Mouse (Mus musculus) heart, postnatal 36 days (tissue): ENCODE measurements at regions not wholly inside any gene's neighbourhood (a gene's known extent, or its start where the extent isn't known, plus 50 kb on each side); places are given as distances from the start of the nearest gene placed in this dataset.

Experiments
- DNase-seq, 2 experiments: peaks; one replicate each; pipeline ENCODE4 v3.0.0; 2021 to 2022
- intact Hi-C: fragments of 180-260 bp; cut with DNase I; formaldehyde crosslinking; loops from one replicate; pipeline ENCODE4 v1.15.1; 2025

DNA sequence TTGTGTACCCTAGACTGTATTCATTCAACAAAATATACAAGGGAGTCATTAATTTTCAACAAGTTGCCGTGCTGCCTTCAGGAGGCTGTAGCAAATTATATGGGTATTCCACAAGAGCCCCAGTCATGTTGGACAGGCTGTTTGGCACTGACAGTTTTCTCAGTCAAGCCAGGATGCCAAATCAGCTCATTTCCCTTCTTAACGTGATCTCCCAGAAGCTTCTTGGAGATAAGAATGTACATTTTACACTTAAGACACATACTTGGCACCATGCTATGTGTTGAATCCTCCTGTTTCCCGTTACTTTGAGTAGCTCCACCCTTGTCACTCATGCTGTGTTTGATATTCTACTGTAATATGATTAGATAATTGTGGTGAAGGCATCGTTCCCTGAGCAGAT is 464.5 kb downstream of the Nuf2 start:
- DNase-seq, result no peak
- intact Hi-C loops, result no loop called here

- intact Hi-C loops, result no loop called here
- DNase-seq, result no peak
Measured at GRCm38 (mm10) chr1:169060627-169061026, 470.6 kb downstream of the Nuf2 start.

DNA sequence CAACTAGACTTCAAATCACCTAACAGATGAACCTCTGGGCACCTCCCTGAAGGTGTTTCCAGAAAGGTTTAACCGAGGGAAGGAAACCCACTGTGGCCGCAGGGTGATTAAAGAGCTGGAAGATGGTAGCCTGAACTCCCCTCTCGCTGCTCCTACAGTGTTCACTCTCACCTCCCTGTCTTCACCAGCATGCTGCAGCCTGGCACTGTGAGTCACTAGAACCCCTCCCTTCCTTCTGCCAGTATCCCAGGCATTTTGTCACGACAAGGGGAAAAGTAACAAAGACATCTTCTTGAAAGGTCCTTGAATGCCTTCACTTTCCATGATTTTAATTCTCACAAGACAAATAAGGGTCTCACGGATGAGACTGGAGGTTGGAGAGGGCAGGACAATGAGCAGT is 471.1 kb downstream of the Nuf2 start:
- intact Hi-C loops, result no loop called here
- DNase-seq, result no peak

DNA sequence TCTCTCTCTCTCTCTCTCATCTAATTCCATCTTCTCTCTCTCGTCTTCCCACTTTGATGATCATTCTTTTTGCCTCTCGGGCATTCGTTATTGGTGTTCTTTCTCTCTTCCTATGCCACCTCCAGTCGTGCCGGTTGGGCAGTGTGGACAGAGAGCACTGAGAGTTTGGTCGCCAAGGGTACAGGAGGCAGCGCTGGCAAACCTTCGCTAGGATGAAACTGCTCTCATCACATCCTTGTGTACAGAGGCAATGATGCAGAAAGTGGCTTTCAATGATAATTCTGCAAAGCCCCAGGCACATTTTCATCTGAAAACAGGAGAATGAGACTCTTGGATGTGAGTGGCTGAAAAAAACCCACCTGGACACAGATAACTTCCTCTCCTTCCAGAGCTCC is 479.4 kb downstream of the Nuf2 start:
- intact Hi-C loops, result no loop called here
- DNase-seq, result no peak

GRCm38 (mm10) chr1:169051085-169051862 is 480.0 kb downstream of the Nuf2 start:
- intact Hi-C loops, result no loop called here
- DNase-seq, result no peak

GRCm38 (mm10) chr1:169049846-169050245 is 481.4 kb downstream of the Nuf2 start:
- intact Hi-C loops, result no loop called here
- DNase-seq, result no peak

DNA sequence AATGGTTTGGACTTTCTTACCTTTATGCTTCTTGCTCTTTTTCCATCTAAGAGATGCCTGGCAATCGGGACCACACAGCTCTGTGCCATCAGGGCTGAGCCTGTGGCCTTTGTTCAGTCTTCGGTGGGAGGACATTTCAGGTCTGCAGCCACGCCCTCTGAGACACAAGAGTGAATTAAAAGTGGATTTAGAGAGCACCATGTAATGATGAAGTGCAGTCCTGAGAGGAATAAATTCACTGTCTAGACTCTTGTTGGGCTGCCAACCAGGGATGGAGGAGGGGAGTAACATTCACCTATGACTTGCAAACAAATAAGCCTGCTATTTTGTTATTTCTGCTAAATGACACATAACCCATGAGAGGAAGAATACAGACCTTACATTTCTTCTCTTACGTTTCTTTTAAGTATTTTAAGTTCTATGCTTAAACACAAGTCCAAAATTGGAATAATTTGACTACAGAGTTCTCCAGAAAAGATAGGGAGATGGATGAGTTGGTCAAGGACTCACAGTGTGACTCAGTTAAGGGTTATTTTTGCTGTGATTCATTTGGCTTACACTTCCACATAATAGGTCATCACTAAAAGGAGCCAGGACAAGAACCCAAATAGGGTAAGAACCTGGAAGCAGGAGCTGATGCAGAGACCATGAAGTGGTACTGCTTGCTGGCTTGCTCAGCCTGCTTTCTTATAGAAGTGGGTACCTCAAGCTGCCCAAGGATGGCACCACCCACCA is 484.3 kb downstream of the Nuf2 start:
- intact Hi-C loops, result no loop called here
- no peak for DNase-seq

- no peak for DNase-seq
- intact Hi-C loops, result no loop called here
Measured at GRCm38 (mm10) chr1:169033517-169033916, 497.7 kb downstream of the Nuf2 start.

GRCm38 (mm10) chr1:169031849-169032542 is 499.3 kb downstream of the Nuf2 start:
- intact Hi-C loops, result no loop called here
- no peak for DNase-seq

- no peak for DNase-seq
- intact Hi-C loops, result no loop called here
Measured at GRCm38 (mm10) chr1:169027706-169028105, 503.6 kb downstream of the Nuf2 start.

GRCm38 (mm10) chr1:169027241-169027640 is 504.0 kb downstream of the Nuf2 start:
- intact Hi-C loops, result no loop called here
- DNase-seq, result no peak

DNA sequence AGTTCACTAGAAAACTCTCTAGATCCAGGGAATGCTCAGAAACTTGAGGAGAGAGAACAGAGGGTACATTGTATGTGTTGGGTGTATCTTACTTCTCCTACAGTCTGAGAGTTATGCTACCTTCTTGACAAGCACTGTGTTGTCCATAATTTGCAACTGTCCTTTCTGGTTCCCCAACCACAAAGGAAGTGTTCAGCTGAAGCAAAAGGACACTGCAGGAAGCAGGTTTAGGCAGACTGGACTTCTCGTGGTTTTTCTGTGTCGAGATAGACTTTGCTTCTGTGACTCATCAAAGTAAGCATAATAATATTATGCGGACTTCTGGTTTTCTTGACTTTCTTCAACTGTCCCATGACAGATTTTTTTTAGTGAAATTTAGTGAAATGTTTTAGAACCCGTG is 506.7 kb downstream of the Nuf2 start:
- intact Hi-C loops, result no loop called here
- DNase-seq, result no peak

DNA sequence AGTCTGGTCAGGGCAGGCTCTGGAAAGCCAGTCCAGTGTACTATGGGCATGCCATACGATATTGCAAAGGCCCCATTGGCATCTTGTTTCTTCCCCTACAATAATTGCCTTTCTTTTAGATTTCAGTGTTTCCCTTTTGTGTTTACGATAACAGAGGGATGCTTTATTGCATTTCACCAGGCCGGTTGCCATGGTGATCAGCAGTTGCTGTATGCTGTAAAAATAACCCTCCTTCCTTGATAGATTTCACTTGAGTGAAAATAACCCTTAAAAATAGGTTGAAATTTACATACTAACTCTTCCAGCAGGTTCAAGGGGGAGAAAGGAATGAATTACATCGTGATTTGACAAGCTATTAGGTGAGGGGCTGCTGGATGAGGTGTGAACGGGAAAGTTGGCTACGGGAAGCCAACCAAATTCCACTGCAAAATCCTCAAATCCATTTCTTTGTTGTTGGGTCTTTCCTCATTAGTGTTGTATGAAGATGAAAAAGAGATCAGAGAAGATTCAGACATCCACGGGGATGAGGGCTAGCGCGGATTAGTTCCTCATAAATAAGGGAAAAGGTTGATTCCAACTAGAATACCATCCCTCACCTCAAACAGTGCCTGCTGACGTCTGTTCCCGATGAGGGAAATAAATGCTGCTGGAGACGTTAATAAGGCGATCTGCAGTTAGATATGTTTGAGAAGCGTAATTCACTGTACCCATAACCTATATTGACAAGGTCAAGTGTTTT is 539.6 kb downstream of the Nuf2 start:
- intact Hi-C loops, result no loop called here
- DNase-seq, result no peak

DNA sequence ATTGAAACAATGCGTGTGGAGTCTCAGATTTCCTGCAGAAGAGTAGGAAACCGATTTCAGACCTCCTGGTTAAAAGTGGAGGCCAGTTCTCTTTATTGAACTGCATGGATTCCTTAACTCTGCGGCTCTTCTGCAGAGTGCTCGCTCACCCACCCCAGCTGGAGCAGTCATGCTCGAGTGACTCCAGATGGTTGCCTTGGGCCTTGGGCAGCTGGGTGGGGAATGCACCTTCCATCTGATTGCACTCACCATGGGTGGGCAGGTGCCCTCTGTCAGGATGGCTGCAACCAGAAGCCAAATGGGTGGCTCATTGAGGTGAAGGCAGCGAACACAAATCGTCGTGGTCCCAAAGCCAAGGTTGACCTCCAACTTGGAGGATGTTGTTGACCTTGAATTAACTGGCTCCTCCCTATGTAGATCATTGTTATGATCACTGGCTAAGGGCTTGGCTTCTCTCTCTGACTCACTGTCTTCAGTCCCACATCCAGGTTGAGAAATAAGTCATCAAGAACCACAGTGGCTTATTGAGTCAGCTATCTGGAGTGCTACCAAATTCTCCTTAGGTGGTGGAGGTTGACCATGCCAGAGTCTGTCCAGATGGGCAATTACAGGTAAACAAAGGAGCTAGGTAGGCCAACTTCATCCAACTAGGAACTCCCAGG is 543.1 kb upstream of the Pbx1 start:
- intact Hi-C loops, result no loop called here
- no peak for DNase-seq

GRCm38 (mm10) chr1:168969402-168969801 is 537.3 kb upstream of the Pbx1 start:
- intact Hi-C loops, result no loop called here
- no peak for DNase-seq

DNA sequence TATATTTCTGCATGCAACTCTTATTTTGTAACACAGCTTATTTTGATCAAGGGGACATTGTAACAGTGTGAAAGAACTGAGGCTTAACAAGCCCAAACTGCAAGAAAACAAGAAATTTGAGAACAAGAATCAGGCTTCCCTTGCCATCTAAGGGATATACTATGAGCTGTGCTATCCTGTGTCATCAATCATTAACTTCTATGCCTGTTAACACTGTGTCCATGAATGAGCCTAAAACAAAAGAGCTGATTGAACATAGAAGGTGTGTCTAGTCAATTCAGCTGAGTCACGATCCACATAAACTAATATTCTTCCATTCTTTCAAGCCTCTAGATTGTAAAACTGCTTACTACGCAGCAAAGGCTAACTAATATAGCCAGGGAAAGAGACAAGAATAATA is 535.3 kb upstream of the Pbx1 start:
- intact Hi-C loops, result no loop called here
- no peak for DNase-seq

DNA sequence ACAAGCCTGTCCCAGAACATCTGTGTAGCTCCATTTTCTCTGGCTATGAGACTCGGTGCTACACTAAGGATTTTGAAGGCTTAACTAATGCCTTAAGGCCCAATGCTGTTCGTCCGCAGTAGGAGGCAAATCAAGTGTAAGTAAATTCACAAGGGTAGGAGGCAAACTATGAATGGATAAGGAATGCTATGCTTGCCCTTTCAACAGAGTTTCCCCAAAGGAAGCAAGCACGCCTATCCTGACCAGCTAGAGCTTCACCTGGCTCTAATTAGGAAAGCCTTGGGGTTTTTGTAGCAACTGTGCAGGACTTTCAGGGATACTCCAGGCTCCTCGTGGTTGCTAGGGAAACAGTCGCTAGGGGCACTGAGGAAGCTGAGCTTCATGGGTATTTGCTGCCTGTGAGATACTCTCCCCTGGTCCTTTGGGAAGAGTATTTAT is 532.4 kb upstream of the Pbx1 start:
- intact Hi-C loops, result no loop called here
- no peak for DNase-seq

DNA sequence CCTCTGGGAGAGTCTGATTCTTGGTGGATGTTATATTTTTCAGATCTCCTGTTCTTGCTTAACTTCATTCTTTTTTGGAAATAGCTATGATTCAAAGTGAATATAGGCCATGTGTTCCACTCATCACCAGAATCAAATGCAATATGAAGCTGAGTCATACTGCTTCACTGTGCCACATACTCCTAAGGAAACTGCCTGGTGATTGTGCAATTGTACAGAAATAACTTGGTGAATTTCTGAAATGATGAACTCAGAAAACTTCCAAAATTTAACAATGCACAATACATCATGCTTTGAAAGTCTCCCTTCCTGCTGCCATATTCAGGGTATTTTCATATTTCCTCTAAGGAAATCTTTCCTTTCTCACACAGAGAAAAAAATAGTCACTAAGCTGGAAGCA is 518.9 kb upstream of the Pbx1 start:
- intact Hi-C loops, result no loop called here
- no peak for DNase-seq

- intact Hi-C loops, result no loop called here
Measured at GRCm38 (mm10) chr1:168924100-168924815, 492.2 kb upstream of the Pbx1 start.

More at GRCm38 (mm10) chr1:168924100-168924815, 492.2 kb upstream of the Pbx1 start:
- no peak for DNase-seq
